In genomic region chr4:139177921-139178320, GRCm38 (mm10) we compare ENCODE assay signal across 10 mouse cellular contexts. TPM values are rescaled to one million over a fixed set of nuclear protein-coding genes. Genes with fewer than 3 reads are reported as not detected.
DNase-seq lines count a peak whose midpoint lies in the region; ATAC-seq and TF ChIP-seq lines count a peak whose summit lies in the region.
"Had no signal": no experiment of that assay in that cellular context is flagged by ENCODE, and none has a peak within 500 bp of the region (broad histone marks: within the 10 kb centered on the region; RNA-seq: fewer than 3 reads in every experiment).

No protein-coding gene starts in this region.

- no peaks in the 10 kb centered on the region for H3K79me2 ChIP-seq in MEL (ENCODE audit: control insufficient read depth, insufficient read depth, low read length, poor library complexity)

- H3K4me1 ChIP-seq in hindbrain, postnatal 0 days (ENCODE audit: insufficient read depth, low read length): no peaks in the 10 kb centered on the region
- H3K4me1 ChIP-seq in hindbrain, embryonic 13.5 days (replicated peaks): 0 out of 2 replicates have a peak, but pooled peaks cover 2% of the 10 kb centered on the region
- H3K4me1 ChIP-seq in midbrain, postnatal 0 days (ENCODE audit: insufficient read depth, low read length): no peaks in the 10 kb centered on the region
- H3K4me1 ChIP-seq in midbrain, embryonic 16.5 days (ENCODE audit: control insufficient read depth, insufficient read depth, low read length): no peaks in the 10 kb centered on the region
- peaks cover 0 to 20% of the 10 kb centered on the region in 2 experiments; a peak in 2 of 4 replicates for H3K4me1 ChIP-seq in MEL (ENCODE audit: control insufficient read depth in 1 of 2, insufficient read depth in 2 of 2, low read length in 2 of 2)
- no peaks in the 10 kb centered on the region for H3K4me1 ChIP-seq in stomach, postnatal 0 days (replicated peaks; ENCODE audit: control insufficient read depth, insufficient read depth)
- no peaks in the 10 kb centered on the region for H3K4me1 ChIP-seq in midbrain, embryonic 14.5 days (ENCODE audit: control insufficient read depth, insufficient read depth, low read length)

- H3K36me3 ChIP-seq in hindbrain, postnatal 0 days (ENCODE audit: insufficient read depth, low read length): no peaks in the 10 kb centered on the region
- no peaks in the 10 kb centered on the region for H3K36me3 ChIP-seq in hindbrain, embryonic 13.5 days
- no peaks in the 10 kb centered on the region for H3K36me3 ChIP-seq in midbrain, postnatal 0 days (ENCODE audit: insufficient read depth, low read length)
- H3K36me3 ChIP-seq in midbrain, embryonic 16.5 days (ENCODE audit: control insufficient read depth, insufficient read depth, low read length): no peaks in the 10 kb centered on the region
- H3K36me3 ChIP-seq in MEL (ENCODE audit: control insufficient read depth in 1 of 2, insufficient read depth in 2 of 2, low read length in 2 of 2): peaks cover 0 to 12% of the 10 kb centered on the region in 2 experiments; a peak in 2 of 4 replicates
- no peaks in the 10 kb centered on the region for H3K36me3 ChIP-seq in stomach, postnatal 0 days (ENCODE audit: control insufficient read depth, insufficient read depth, low read length)
- no peaks in the 10 kb centered on the region for H3K36me3 ChIP-seq in midbrain, embryonic 14.5 days (ENCODE audit: control insufficient read depth, insufficient read depth, low read length)

- no peak overlapping the region for H3K4me2 ChIP-seq in hindbrain, postnatal 0 days (ENCODE audit: low read depth, low read length)
- no peak overlapping the region for H3K4me2 ChIP-seq in hindbrain, embryonic 13.5 days
- no peak overlapping the region for H3K4me2 ChIP-seq in midbrain, postnatal 0 days (ENCODE audit: low read depth, low read length, poor library complexity, severe bottlenecking)
- H3K4me2 ChIP-seq in midbrain, embryonic 16.5 days (ENCODE audit: low read length): no peak overlapping the region
- H3K4me2 ChIP-seq in stomach, postnatal 0 days (replicated peaks; ENCODE audit: low read depth): no peak overlapping the region
- H3K4me2 ChIP-seq in midbrain, embryonic 14.5 days (ENCODE audit: low read length): no peak overlapping the region

- WGBS in hindbrain, postnatal 0 days: 91% methylated on average over 3 of the region's 3 CpGs
- WGBS in hindbrain, embryonic 13.5 days: 97% methylated on average over 3 of the region's 3 CpGs
- WGBS in midbrain, postnatal 0 days: 96% methylated on average over 3 of the region's 3 CpGs
- 96% methylated on average over 3 of the region's 3 CpGs for WGBS in midbrain, embryonic 16.5 days
- WGBS in stomach, postnatal 0 days: 88% methylated on average over 3 of the region's 3 CpGs
- WGBS in midbrain, embryonic 14.5 days: 91% methylated on average over 3 of the region's 3 CpGs

- peak; percentile 56 for TF ChIP-seq CTCF in hindbrain, postnatal 0 days (IDR thresholded peaks at IDR 0.05; ENCODE audit: low read depth)
- TF ChIP-seq CTCF in midbrain, postnatal 0 days (IDR thresholded peaks at IDR 0.05): peak; percentile 55
- peak; percentile 44 to 63 (median 51) for TF ChIP-seq CTCF in MEL (IDR thresholded peaks at IDR 0.05 in 2 of 3, conservative IDR thresholded peaks at IDR 0.05 in 1 of 3; ENCODE audit: control insufficient read depth in 1 of 3, insufficient read depth in 1 of 3, low read depth in 2 of 3, low read length in 3 of 3, poor library complexity in 1 of 3, severe bottlenecking in 1 of 3)
- peak; percentile 61 for TF ChIP-seq CTCF in stomach, postnatal 0 days (IDR thresholded peaks at IDR 0.05; ENCODE audit: low read depth)

- TF ChIP-seq EP300 in MEL (IDR thresholded peaks at IDR 0.05; ENCODE audit: low read depth in 1 of 2, low read length in 2 of 2): no peak
- no peak for TF ChIP-seq EP300 in stomach, postnatal 0 days (optimal IDR thresholded peaks at IDR 0.05)

- no peak for ATAC-seq in hindbrain, postnatal 0 days
- ATAC-seq in hindbrain, embryonic 13.5 days (ENCODE audit: low FRiP score): no peak
- no peak for ATAC-seq in midbrain, postnatal 0 days (ENCODE audit: low FRiP score)
- no peak for ATAC-seq in midbrain, embryonic 16.5 days
- no peak for ATAC-seq in stomach, postnatal 0 days (ENCODE audit: low FRiP score, low TSS enrichment)
- no peak for ATAC-seq in midbrain, embryonic 14.5 days (ENCODE audit: low FRiP score, low TSS enrichment)

- no peak overlapping the region for H3K4me3 ChIP-seq in hindbrain, postnatal 0 days (ENCODE audit: low read length)
- no peak overlapping the region for H3K4me3 ChIP-seq in hindbrain, embryonic 13.5 days
- no peak overlapping the region for H3K4me3 ChIP-seq in midbrain, postnatal 0 days (ENCODE audit: low read depth, low read length)
- H3K4me3 ChIP-seq in midbrain, embryonic 16.5 days (ENCODE audit: low read depth, low read length): no peak overlapping the region
- no peak overlapping the region for H3K4me3 ChIP-seq in MEL (ENCODE audit: control insufficient read depth in 1 of 2, insufficient read depth in 1 of 2, low read depth in 2 of 2, low read length in 2 of 2)
- no peak overlapping the region for H3K4me3 ChIP-seq in stomach, postnatal 0 days (ENCODE audit: low read depth, low read length)
- H3K4me3 ChIP-seq in midbrain, embryonic 14.5 days (replicated peaks; ENCODE audit: low read depth, low read length): no peak overlapping the region

- peak; percentile 49 for TF ChIP-seq RAD21 in MEL (IDR thresholded peaks at IDR 0.05; ENCODE audit: low read depth, low read length)

- no peak for DNase-seq in hindbrain, postnatal 0 days (ENCODE audit: low spot score)
- no peak for DNase-seq in midbrain, postnatal 0 days (ENCODE audit: low spot score)
- peak; percentile 49 for DNase-seq in MEL (ENCODE audit: low read depth, low spot score)
- DNase-seq in stomach, postnatal 0 days (ENCODE audit: low spot score): no peak
- no peak for DNase-seq in midbrain, embryonic 14.5 days
- DNase-seq: cerebellum, postnatal 36 days; kidney, adult 9 months; lung, postnatal 4 days had no signal

- no peaks in the 10 kb centered on the region for H3K27me3 ChIP-seq in hindbrain, postnatal 0 days (ENCODE audit: insufficient read depth, low read length)
- no peaks in the 10 kb centered on the region for H3K27me3 ChIP-seq in hindbrain, embryonic 13.5 days
- H3K27me3 ChIP-seq in midbrain, postnatal 0 days (ENCODE audit: insufficient read depth, low read length): no peaks in the 10 kb centered on the region
- H3K27me3 ChIP-seq in midbrain, embryonic 16.5 days (ENCODE audit: control insufficient read depth, insufficient read depth, low read depth, low read length): no peaks in the 10 kb centered on the region
- no peaks in the 10 kb centered on the region for H3K27me3 ChIP-seq in MEL (ENCODE audit: control insufficient read depth in 1 of 2, insufficient read depth in 2 of 2, low read length in 2 of 2)
- H3K27me3 ChIP-seq in stomach, postnatal 0 days (ENCODE audit: control insufficient read depth, insufficient read depth, low read length): no peaks in the 10 kb centered on the region
- H3K27me3 ChIP-seq in midbrain, embryonic 14.5 days (ENCODE audit: control insufficient read depth, insufficient read depth, low read length): no peaks in the 10 kb centered on the region

- TF ChIP-seq POLR2A in MEL (IDR thresholded peaks at IDR 0.05; ENCODE audit: control insufficient read depth in 1 of 2, insufficient read depth in 1 of 2, low read depth in 1 of 2, low read length in 2 of 2, poor library complexity in 1 of 2): no peak

- H3K9ac ChIP-seq in hindbrain, postnatal 0 days (replicated peaks; ENCODE audit: low read length): no peak overlapping the region
- H3K9ac ChIP-seq in hindbrain, embryonic 13.5 days: no peak overlapping the region
- no peak overlapping the region for H3K9ac ChIP-seq in midbrain, postnatal 0 days (replicated peaks; ENCODE audit: low read length, poor library complexity, severe bottlenecking)
- no peak overlapping the region for H3K9ac ChIP-seq in midbrain, embryonic 16.5 days (ENCODE audit: low read depth, low read length)
- no peak overlapping the region for H3K9ac ChIP-seq in MEL (ENCODE audit: control insufficient read depth, low read depth, low read length, poor library complexity, severe bottlenecking)
- no peak overlapping the region for H3K9ac ChIP-seq in stomach, postnatal 0 days (ENCODE audit: low read length)
- H3K9ac ChIP-seq in midbrain, embryonic 14.5 days (replicated peaks; ENCODE audit: low read length): no peak overlapping the region

- H3K9me3 ChIP-seq in hindbrain, postnatal 0 days (ENCODE audit: low read length): no peaks in the 10 kb centered on the region
- H3K9me3 ChIP-seq in hindbrain, embryonic 13.5 days: peaks cover 3% of the 10 kb centered on the region; the same call in 1 of the 2 replicates
- H3K9me3 ChIP-seq in midbrain, postnatal 0 days (ENCODE audit: low read length): no peaks in the 10 kb centered on the region
- no peaks in the 10 kb centered on the region for H3K9me3 ChIP-seq in midbrain, embryonic 16.5 days (replicated peaks; ENCODE audit: control insufficient read depth, low read length, poor library complexity, severe bottlenecking)
- no peaks in the 10 kb centered on the region for H3K9me3 ChIP-seq in MEL (replicated peaks; ENCODE audit: insufficient read depth, low read length)
- H3K9me3 ChIP-seq in stomach, postnatal 0 days (ENCODE audit: control insufficient read depth, low read length): no peaks in the 10 kb centered on the region
- no peaks in the 10 kb centered on the region for H3K9me3 ChIP-seq in midbrain, embryonic 14.5 days (ENCODE audit: control insufficient read depth, low read length)

- H3K27ac ChIP-seq in hindbrain, postnatal 0 days: no peak overlapping the region
- no peak overlapping the region for H3K27ac ChIP-seq in hindbrain, embryonic 13.5 days
- no peak overlapping the region for H3K27ac ChIP-seq in midbrain, postnatal 0 days (ENCODE audit: low read depth, low read length)
- H3K27ac ChIP-seq in midbrain, embryonic 16.5 days (ENCODE audit: low read length): no peak overlapping the region
- H3K27ac ChIP-seq in MEL (ENCODE audit: control insufficient read depth, low read depth, low read length): no peak overlapping the region
- no peak overlapping the region for H3K27ac ChIP-seq in stomach, postnatal 0 days (replicated peaks)
- no peak overlapping the region for H3K27ac ChIP-seq in midbrain, embryonic 14.5 days (replicated peaks; ENCODE audit: low read depth, low read length)

RNA-seq across cellular contexts. Expression of gene Capzb, which starts 14.8 kb away (rescaled TPM):
- total RNA-seq in hindbrain, postnatal 0 days (2014; rRNA removed): 86.6 and 88.5 TPM in 2 replicates
- 310 and 315 TPM in 2 replicates for polyA plus RNA-seq in hindbrain, postnatal 0 days (2015; fragmentation: Nextera tagmentation; extraction: Ambion mirVana)
- 340 and 343 TPM in 2 replicates for polyA plus RNA-seq in hindbrain, embryonic 13.5 days (2015; fragmentation: Nextera tagmentation; extraction: Ambion mirVana)
- total RNA-seq in midbrain, postnatal 0 days (2014; rRNA removed): 84.0 and 108 TPM in 2 replicates
- 308 and 309 TPM in 2 replicates for polyA plus RNA-seq in midbrain, postnatal 0 days (2015; fragmentation: Nextera tagmentation; extraction: Ambion mirVana)
- 316 and 331 TPM in 2 replicates for polyA plus RNA-seq in midbrain, embryonic 16.5 days (2015; fragmentation: Nextera tagmentation; extraction: Ambion mirVana)
- total RNA-seq in MEL (2012; rRNA removed): 91.2 and 103 TPM in 2 replicates
- polyA plus RNA-seq in MEL (2012; ENCODE audit: insufficient read depth in 1 of 2, insufficient read length in 2 of 2, low read depth in 1 of 2, low replicate concordance in 2 of 2, missing spikeins in 1 of 2): 100 to 1,000 TPM in 1 of 2 experiments, not detected in 1; 354 TPM
- 341 and 344 TPM in 2 replicates for polyA plus RNA-seq in stomach, postnatal 0 days (2015; fragmentation: Nextera tagmentation; extraction: Ambion mirVana)
- 250 and 281 TPM in 2 replicates for polyA plus RNA-seq in midbrain, embryonic 14.5 days (2014; fragmentation: Nextera tagmentation; extraction: Ambion mirVana)

RNA-seq across cellular contexts. Expression of gene Minos1, which starts 47.0 kb away (rescaled TPM):
- 17.1 and 19.1 TPM in 2 replicates for total RNA-seq in hindbrain, postnatal 0 days (2014; rRNA removed)
- polyA plus RNA-seq in hindbrain, postnatal 0 days (2015; fragmentation: Nextera tagmentation; extraction: Ambion mirVana): 462 and 467 TPM in 2 replicates
- polyA plus RNA-seq in hindbrain, embryonic 13.5 days (2015; fragmentation: Nextera tagmentation; extraction: Ambion mirVana): 424 and 441 TPM in 2 replicates
- total RNA-seq in midbrain, postnatal 0 days (2014; rRNA removed): 21.9 and 31.0 TPM in 2 replicates
- polyA plus RNA-seq in midbrain, postnatal 0 days (2015; fragmentation: Nextera tagmentation; extraction: Ambion mirVana): 377 and 397 TPM in 2 replicates
- 337 and 343 TPM in 2 replicates for polyA plus RNA-seq in midbrain, embryonic 16.5 days (2015; fragmentation: Nextera tagmentation; extraction: Ambion mirVana)
- total RNA-seq in MEL (2012; rRNA removed): 163 and 183 TPM in 2 replicates
- 100 to 1,000 TPM in 1 of 2 experiments, not detected in 1; 401 TPM for polyA plus RNA-seq in MEL (2012; ENCODE audit: insufficient read depth in 1 of 2, insufficient read length in 2 of 2, low read depth in 1 of 2, low replicate concordance in 2 of 2, missing spikeins in 1 of 2)
- 569 and 588 TPM in 2 replicates for polyA plus RNA-seq in stomach, postnatal 0 days (2015; fragmentation: Nextera tagmentation; extraction: Ambion mirVana)
- 346 and 393 TPM in 2 replicates for polyA plus RNA-seq in midbrain, embryonic 14.5 days (2014; fragmentation: Nextera tagmentation; extraction: Ambion mirVana)
